Mouse (Mus musculus) hindbrain, embryonic 11.5 days (tissue): ENCODE measurements around the gene Itgad. TPM values are rescaled to one million over a fixed set of nuclear protein-coding genes. Genes with fewer than 3 reads are reported as not detected.

ENCODE experiments used
- ATAC-seq: fragments of 200-750 bp; cut with Nextera tagmentation; 2 replicates; pipeline ENCODE4 v1.8.0; 2017; ENCODE audit warnings: mild to moderate bottlenecking, moderate TSS enrichment, moderate library complexity; ENCODE audit not compliant: low FRiP score
- DNase-seq: peaks from one replicate; pipeline ENCODE4 v3.0.0-alpha.2; 2015; ENCODE audit warnings: low spot score
- H3K27ac ChIP-seq: fragments of 300-500 bp; sonication (generic); 2 replicates; pipeline ENCODE4 v1.5.1; 2014; ENCODE audit warnings: mild to moderate bottlenecking, low read depth, low read length
- H3K27me3 ChIP-seq: fragments of 300-500 bp; sonication (generic); 2 replicates; pipeline ENCODE4 v1.6.1; 2014; ENCODE audit warnings: mild to moderate bottlenecking, low read length, moderate library complexity, mixed read lengths; ENCODE audit not compliant: control insufficient read depth, insufficient read depth
- H3K36me3 ChIP-seq: fragments of 300-500 bp; sonication (generic); 2 replicates; pipeline ENCODE4 v1.6.1; 2014; ENCODE audit warnings: mild to moderate bottlenecking, low read length, moderate library complexity, mixed read lengths; ENCODE audit not compliant: control insufficient read depth, insufficient read depth
- H3K4me1 ChIP-seq: fragments of 300-500 bp; sonication (generic); replicated peaks from 2 replicates; pipeline ENCODE4 v1.6.1; 2014; ENCODE audit warnings: low read length, mixed read lengths; ENCODE audit not compliant: control insufficient read depth, insufficient read depth
- H3K4me2 ChIP-seq: fragments of 300-500 bp; sonication (generic); replicated peaks from 2 replicates; pipeline ENCODE4 v1.6.1; 2014; ENCODE audit warnings: mild to moderate bottlenecking, low read depth, low read length
- H3K4me3 ChIP-seq: fragments of 300-500 bp; sonication (generic); 2 replicates; pipeline ENCODE4 v1.5.1; 2014; ENCODE audit warnings: low read depth, low read length
- H3K9ac ChIP-seq: fragments of 300-500 bp; sonication (generic); 2 replicates; pipeline ENCODE4 v1.6.1; 2014; ENCODE audit warnings: low read depth, low read length
- H3K9me3 ChIP-seq: fragments of 300-500 bp; sonication (generic); 2 replicates; pipeline ENCODE4 v1.6.1; 2016; ENCODE audit warnings: low read length; ENCODE audit not compliant: control insufficient read depth
- WGBS: fragments of 180-500 bp; shearing (Covaris S2); extraction: QIAGEN DNeasy Blood & Tissue Kit; methylation state at CpG from one replicate; pipeline ENCODE4 v1.1.7; 2014; 5-methylcytosine and 5-hydroxymethylcytosine counted together
- polyA plus RNA-seq: library from polyadenylated mRNA; unstranded; fragments of >200 nt; fragmentation: Nextera tagmentation; extraction: Ambion mirVana; gene quantifications from 2 replicates; pipeline ENCODE4 v1.2.1, GENCODE M21; 2014

The Itgad gene
- polyA plus RNA-seq, 1 experiment from 2014 or later: not detected

DNA sequence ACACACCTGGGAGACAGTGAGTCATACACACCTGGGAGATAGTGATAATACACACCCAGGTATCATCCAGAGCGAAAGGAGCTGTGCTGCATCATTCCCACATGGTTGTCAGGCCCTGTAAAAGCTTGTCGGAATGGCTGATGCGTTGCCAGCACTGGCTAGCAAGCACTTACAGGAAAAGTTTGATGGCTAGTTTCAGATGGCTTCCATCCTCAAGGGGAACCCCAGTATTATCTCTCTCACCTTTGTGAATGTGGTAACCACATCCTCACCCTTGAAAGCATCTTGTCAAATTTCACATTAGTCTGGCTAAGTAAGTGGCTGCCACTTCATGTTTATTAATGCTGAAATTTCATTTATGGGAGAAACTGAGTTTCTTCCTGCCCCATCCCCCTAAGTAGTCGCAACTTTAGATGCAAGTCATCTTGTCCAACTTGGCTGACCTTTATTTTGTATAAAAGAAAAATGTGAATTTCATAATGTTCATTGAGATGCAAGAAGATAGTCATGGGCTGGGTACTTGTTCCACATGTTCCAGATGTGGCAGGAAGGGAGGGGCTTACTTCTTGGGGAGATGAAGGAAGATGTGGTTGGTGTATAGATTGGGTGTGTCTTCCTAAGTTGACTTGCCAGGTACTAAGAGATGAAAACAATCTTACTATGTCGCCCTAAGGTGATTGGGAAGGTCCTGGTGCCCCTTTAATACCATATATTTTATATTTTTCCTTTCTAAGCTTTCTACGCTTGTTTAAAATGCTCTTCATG, 34.3 kb upstream of the Itgad start:
- ATAC-seq (no peak), DNase-seq (no peak)
- H3K4me3 ChIP-seq: no peak overlapping the region
- H3K4me2 ChIP-seq: no peak overlapping the region
- H3K4me1 ChIP-seq: no peaks in the 10 kb centered on the region
- 86% methylated on average over 6 of the region's 6 CpGs for WGBS
- no peaks in the 10 kb centered on the region for H3K9me3 ChIP-seq
- no peak overlapping the region for H3K9ac ChIP-seq
- no peaks in the 10 kb centered on the region for H3K27me3 ChIP-seq
- no peaks in the 10 kb centered on the region for H3K36me3 ChIP-seq
- H3K27ac ChIP-seq: no peak overlapping the region

DNA sequence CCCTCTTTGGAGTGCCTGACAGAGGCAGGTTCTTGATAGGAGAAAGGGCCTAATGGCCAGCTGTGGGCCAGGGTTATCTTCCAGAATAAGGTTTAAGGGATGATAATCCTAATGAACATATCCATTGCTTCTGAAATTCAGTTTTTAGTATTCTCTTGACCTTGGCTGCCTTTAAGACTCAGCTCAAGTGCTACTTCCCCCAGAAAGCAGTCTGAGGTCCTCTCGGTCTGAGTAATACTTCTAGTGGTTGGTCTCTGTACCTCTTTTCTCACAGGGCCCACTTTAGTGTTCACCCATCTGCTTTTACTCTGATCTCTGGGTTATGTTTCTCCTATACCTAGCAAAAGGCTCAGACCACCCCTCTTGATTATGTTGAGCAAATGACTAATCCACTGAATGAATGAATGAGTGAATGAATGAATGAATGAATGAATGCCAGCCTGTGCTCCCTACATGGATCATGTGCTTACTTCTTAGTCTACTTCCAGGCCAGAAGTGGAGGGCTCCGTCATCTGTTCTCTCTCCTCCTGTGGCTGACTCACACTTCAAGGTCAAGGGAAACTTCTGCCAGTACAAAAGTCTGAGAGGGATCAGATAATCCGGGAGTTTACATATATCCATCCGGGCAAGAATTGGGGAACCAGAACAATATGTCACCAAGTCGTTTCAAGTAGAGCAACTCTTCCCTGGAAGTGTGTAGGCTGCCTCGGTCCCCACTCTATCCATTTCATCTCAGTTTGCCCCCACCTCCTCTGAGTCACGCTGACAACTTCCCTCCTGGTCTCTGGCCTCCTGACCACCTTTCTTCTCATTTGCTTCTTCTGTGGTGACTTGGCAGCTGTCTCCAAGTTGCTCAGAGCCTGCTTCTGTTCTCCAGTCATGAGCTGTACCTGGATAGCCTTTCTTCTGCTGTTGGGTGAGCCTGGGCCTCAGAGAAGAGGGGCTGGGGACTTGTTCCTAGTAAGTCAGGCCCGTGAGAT, 25.1 kb upstream of the Itgad start, which contains the start of gene Itgax:
Gene Itgax (plus strand): TSS at position 807 of the 980 bp plus-strand sequence.
- no peak within 1 kb of the TSS for H3K4me3 ChIP-seq
- H3K9ac ChIP-seq: no peak within 1 kb of the TSS
- ATAC-seq: no peak
- H3K4me1 ChIP-seq: no peaks in the 10 kb centered on the region
- no peak within 1 kb of the TSS for H3K4me2 ChIP-seq
- DNase-seq: no peak
- H3K27me3 ChIP-seq: no peaks in the 10 kb centered on the region
- H3K27ac ChIP-seq: no peak within 1 kb of the TSS
- no peaks in the 10 kb centered on the region for H3K36me3 ChIP-seq
- H3K9me3 ChIP-seq: no peaks in the 10 kb centered on the region
- 87% methylated on average over 8 of the region's 8 CpGs for WGBS

DNA sequence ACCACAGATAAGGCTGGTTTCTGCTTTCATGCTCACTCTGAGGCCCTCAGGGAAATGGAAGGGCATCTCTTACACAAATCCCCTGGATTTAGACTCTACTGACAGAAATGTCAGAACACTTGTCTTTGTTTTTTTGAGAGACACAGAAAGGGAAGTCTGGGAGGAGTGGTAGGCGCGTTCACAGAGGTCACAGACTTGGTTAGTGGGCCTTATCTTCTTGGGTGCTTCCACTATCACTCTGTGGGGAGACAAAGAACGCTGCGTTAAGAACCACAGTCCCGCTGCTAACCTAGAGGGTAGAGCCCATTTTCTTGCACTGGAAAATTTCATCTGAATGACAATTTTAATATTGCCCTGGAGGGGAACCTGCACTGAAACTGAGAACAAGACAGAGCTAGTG, 22.0 kb upstream of the Itgad start:
- no peak for DNase-seq
- Histone ChIP-seq H3K27ac (no peak overlapping the region), H3K36me3 (no peaks in the 10 kb centered on the region), H3K27me3 (no peaks in the 10 kb centered on the region), H3K9me3 (no peaks in the 10 kb centered on the region), H3K4me3 (no peak overlapping the region), H3K4me2 (no peak overlapping the region), H3K9ac (no peak overlapping the region), H3K4me1 (no peaks in the 10 kb centered on the region)
- WGBS: 95% methylated on average over 5 of the region's 5 CpGs
- ATAC-seq: no peak

DNA sequence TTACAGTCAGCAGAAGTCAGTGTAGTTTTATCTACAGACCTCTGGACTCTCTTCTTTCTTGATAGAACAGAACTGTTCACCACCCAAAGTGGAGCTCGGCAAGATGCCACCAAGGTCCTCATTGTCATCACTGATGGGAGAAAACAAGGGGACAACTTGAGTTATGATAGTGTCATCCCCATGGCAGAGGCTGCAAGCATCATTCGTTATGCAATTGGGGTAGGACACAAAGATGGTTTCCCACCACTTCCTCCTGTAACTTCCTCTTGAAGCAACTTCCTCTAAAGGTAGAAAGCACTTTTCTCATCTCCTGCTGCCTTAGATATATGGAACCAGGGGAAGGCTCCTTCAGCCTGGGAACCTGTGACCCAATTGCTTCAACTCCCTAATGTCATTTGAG, 20.6 kb upstream of the Itgad start:
- no peaks in the 10 kb centered on the region for H3K4me1 ChIP-seq
- no peak for ATAC-seq
- H3K9ac ChIP-seq: no peak overlapping the region
- H3K27me3 ChIP-seq: no peaks in the 10 kb centered on the region
- no peak overlapping the region for H3K4me2 ChIP-seq
- whole genome bisulfite sequencing: 87% methylated on average over 2 of the region's 2 CpGs
- H3K9me3 ChIP-seq: no peaks in the 10 kb centered on the region
- no peak overlapping the region for H3K4me3 ChIP-seq
- H3K36me3 ChIP-seq: no peaks in the 10 kb centered on the region
- H3K27ac ChIP-seq: no peak overlapping the region
- no peak for DNase-seq

DNA sequence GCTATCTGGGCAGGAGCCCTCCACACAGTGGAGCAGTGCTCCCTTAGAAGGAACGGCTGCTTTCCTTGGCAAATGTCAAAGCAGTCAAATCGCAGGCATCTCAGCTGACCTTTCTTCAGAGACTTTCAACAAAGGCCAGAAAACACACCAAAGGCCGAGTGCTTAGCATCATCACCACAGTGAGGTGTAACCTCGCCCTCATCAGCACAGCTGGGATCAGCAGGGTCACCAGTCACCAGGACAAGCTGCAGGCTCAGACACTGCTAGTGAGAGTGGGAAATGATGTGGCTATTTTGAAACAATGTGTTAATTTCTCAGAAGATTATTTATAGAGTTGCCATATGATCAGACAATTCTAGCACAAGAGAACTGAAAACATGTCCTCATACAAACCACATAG, 17.2 kb upstream of the Itgad start:
- H3K9me3 ChIP-seq: no peaks in the 10 kb centered on the region
- 56% methylated on average over 4 of the region's 4 CpGs for WGBS
- H3K4me2 ChIP-seq: no peak overlapping the region
- H3K27me3 ChIP-seq: no peaks in the 10 kb centered on the region
- H3K36me3 ChIP-seq: no peaks in the 10 kb centered on the region
- no peaks in the 10 kb centered on the region for H3K4me1 ChIP-seq
- no peak overlapping the region for H3K4me3 ChIP-seq
- ATAC-seq (no peak), DNase-seq (no peak)
- no peak overlapping the region for H3K9ac ChIP-seq
- H3K27ac ChIP-seq: no peak overlapping the region

DNA sequence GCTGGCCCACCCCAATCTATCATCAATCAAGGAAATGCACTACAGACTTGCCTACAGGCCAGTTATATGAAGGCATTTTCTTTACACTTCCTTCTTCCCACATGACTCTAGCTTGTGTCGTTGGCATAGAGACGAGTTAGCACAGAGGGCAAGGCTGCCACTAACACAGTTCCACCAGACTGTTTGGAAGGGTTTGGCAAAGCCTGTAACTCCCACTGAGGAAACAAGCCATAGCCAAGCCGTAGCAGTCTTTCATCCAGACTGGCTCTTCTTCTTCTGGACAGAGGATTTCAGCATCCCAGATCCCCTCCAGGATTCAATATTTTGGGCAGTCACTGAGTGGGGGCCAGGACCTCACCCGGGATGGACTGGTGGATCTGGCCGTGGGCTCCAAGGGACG, 14.6 kb upstream of the Itgad start:
- Histone ChIP-seq H3K27ac (no peak overlapping the region), H3K9me3 (no peaks in the 10 kb centered on the region), H3K36me3 (no peaks in the 10 kb centered on the region), H3K4me2 (no peak overlapping the region), H3K9ac (no peak overlapping the region), H3K27me3 (no peaks in the 10 kb centered on the region), H3K4me3 (no peak overlapping the region), H3K4me1 (no peaks in the 10 kb centered on the region)
- DNase-seq (no peak), ATAC-seq (no peak)
- 91% methylated on average over 6 of the region's 6 CpGs for WGBS

DNA sequence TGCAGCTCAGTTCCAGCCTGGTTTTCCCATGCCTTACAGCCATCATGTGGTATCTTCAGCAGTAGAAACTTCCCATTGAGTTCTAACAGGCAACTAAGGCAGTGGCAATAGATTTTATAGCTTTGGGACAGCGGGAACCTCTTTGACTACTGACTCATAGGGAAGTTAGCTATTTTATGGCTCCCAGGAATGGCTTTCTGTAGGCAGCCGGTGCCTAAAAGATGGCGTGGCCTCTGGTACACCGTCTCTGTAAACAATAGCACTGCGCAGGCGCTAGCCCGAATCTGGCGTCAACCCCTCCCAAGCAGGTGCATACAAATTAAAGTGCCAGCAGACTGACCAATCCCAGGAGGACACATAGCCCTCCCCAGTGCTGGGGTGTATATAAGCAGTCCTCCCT, 3.2 kb upstream of the Itgad start:
- H3K27me3 ChIP-seq: no peaks in the 10 kb centered on the region
- no peaks in the 10 kb centered on the region for H3K4me1 ChIP-seq
- H3K4me2 ChIP-seq: no peak overlapping the region
- H3K27ac ChIP-seq: no peak overlapping the region
- no peak overlapping the region for H3K9ac ChIP-seq
- no peaks in the 10 kb centered on the region for H3K9me3 ChIP-seq
- DNase-seq (no peak), ATAC-seq (no peak)
- H3K36me3 ChIP-seq: no peaks in the 10 kb centered on the region
- no peak overlapping the region for H3K4me3 ChIP-seq
- WGBS: 90% methylated on average over 8 of the region's 8 CpGs

DNA sequence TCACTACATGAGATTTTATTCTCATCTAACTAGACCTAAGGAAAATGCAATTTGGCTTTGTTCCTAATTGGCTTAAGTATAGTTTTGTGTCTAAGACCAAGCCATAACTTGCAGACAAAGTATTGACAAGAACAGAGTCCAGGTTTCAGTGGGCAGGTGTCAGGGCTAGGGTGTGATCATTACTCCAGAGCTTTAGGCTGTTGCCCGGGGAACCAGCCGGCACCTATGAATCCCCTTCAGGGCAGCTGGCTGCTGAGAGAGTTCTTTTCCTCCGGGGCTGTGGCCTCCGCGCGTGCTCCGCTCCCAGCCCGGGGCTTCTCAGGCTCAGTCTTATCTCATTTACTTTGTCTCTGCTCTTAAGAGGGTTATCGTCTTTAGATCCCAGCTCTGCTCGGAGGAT, 748 bp downstream of the Itgad start:
- H3K4me1 ChIP-seq: no peaks in the 10 kb centered on the region
- H3K9me3 ChIP-seq: no peaks in the 10 kb centered on the region
- no peak for DNase-seq
- no peak overlapping the region for H3K4me3 ChIP-seq
- no peak overlapping the region for H3K27ac ChIP-seq
- no peak overlapping the region for H3K4me2 ChIP-seq
- H3K9ac ChIP-seq: no peak overlapping the region
- no peaks in the 10 kb centered on the region for H3K36me3 ChIP-seq
- WGBS: 78% methylated on average over 10 of the region's 10 CpGs
- no peak for ATAC-seq
- no peaks in the 10 kb centered on the region for H3K27me3 ChIP-seq
